Mouse (Mus musculus) intestine, postnatal 0 days (tissue): ENCODE results near the gene Elmsan1. TPM values are rescaled to one million over a fixed set of nuclear protein-coding genes. Genes with fewer than 3 reads are reported as not detected.

ENCODE experiments used
- ATAC-seq: fragments of 200-750 bp; cut with Nextera tagmentation; 2 replicates; pipeline ENCODE4 v1.8.0; 2017; ENCODE audit warnings: mild to moderate bottlenecking, moderate TSS enrichment, moderate library complexity
- H3K27ac ChIP-seq: fragments of 300-500 bp; sonication (generic); 2 replicates; pipeline ENCODE4 v1.5.1; 2014; ENCODE audit warnings: mild to moderate bottlenecking, low read depth, low read length, moderate library complexity
- H3K27me3 ChIP-seq: fragments of 300-500 bp; sonication (generic); replicated peaks from 2 replicates; pipeline ENCODE4 v1.6.1; 2014; ENCODE audit warnings: low read length, mixed read lengths; ENCODE audit not compliant: control insufficient read depth, insufficient read depth
- H3K36me3 ChIP-seq: fragments of 300-500 bp; sonication (generic); 2 replicates; pipeline ENCODE4 v1.6.1; 2014; ENCODE audit warnings: mild to moderate bottlenecking, moderate library complexity; ENCODE audit not compliant: control insufficient read depth, insufficient read depth
- H3K4me1 ChIP-seq: fragments of 300-500 bp; sonication (generic); replicated peaks from 2 replicates; pipeline ENCODE4 v1.6.1; 2014; ENCODE audit warnings: antibody characterized with exemption, low read length, mixed read lengths; ENCODE audit not compliant: control insufficient read depth, insufficient read depth
- H3K4me2 ChIP-seq: fragments of 300-500 bp; sonication (generic); replicated peaks from 2 replicates; pipeline ENCODE4 v1.6.1; 2014; ENCODE audit warnings: low read depth, mild to moderate bottlenecking, moderate library complexity
- H3K4me3 ChIP-seq: fragments of 300-500 bp; sonication (generic); 2 replicates; pipeline ENCODE4 v1.5.1; 2014; ENCODE audit warnings: low read depth, low read length
- H3K9ac ChIP-seq: fragments of 300-500 bp; sonication (generic); 2 replicates; pipeline ENCODE4 v1.6.1; 2014; ENCODE audit warnings: mild to moderate bottlenecking, low read depth, low read length
- H3K9me3 ChIP-seq: fragments of 300-500 bp; sonication (generic); 2 replicates; pipeline ENCODE4 v1.6.1; 2016; ENCODE audit warnings: mixed run types; ENCODE audit not compliant: control insufficient read depth
- CTCF ChIP-seq: sonication (generic); IDR thresholded peaks from 2 replicates; pipeline ENCODE4 v1.5.1; 2016; ENCODE audit warnings: low read depth, mild to moderate bottlenecking, control low read depth, antibody characterized with exemption, moderate library complexity
- WGBS: fragments of 180-500 bp; shearing (Covaris S2); extraction: QIAGEN DNeasy Blood & Tissue Kit; methylation state at CpG from one replicate; pipeline ENCODE4 v1.1.7; 2014; 5-methylcytosine and 5-hydroxymethylcytosine counted together
- polyA plus RNA-seq: library from polyadenylated mRNA; unstranded; fragments of >200 nt; fragmentation: Nextera tagmentation; extraction: Ambion mirVana; gene quantifications from 2 replicates; pipeline ENCODE4 v1.2.1, GENCODE M21; 2015

Gene Elmsan1
- polyA plus RNA-seq, 1 experiment from 2014 or later = 4.9 TPM

GRCm38 (mm10) chr12:84198076-84198679, 20.5 kb downstream of the Elmsan1 start:
- Histone ChIP-seq H3K4me2 (no peak overlapping the region), H3K4me1 (peaks cover 6% of the 10 kb centered on the region), H3K9ac (no peak overlapping the region), H3K27ac (no peak overlapping the region), H3K9me3 (no peaks in the 10 kb centered on the region), H3K27me3 (no peaks in the 10 kb centered on the region), H3K4me3 (no peak overlapping the region), H3K36me3 (no peaks in the 10 kb centered on the region)
- no peak for ATAC-seq
- no peak for TF ChIP-seq CTCF
- WGBS = 77% methylated on average over 8 of the region's 8 CpGs

GRCm38 (mm10) chr12:84195195-84195594, 23.5 kb downstream of the Elmsan1 start:
- Histone ChIP-seq H3K27ac (no peak overlapping the region), H3K4me2 (no peak overlapping the region), H3K27me3 (no peaks in the 10 kb centered on the region), H3K4me3 (no peak overlapping the region), H3K36me3 (no peaks in the 10 kb centered on the region), H3K9me3 (no peaks in the 10 kb centered on the region), H3K9ac (no peak overlapping the region), H3K4me1 (peaks cover 17% of the 10 kb centered on the region)
- ATAC-seq = no peak
- 63% methylated on average over 6 of the region's 6 CpGs for WGBS
- TF ChIP-seq CTCF = no peak

- Histone ChIP-seq H3K4me3 (peak overlapping the region; percentile 58), H3K9ac (peak overlapping the region; percentile 91; the same call in 1 of the 2 replicates), H3K27ac (peak overlapping the region; percentile 98), H3K4me2 (peak overlapping the region; percentile 99), H3K36me3 (no peaks in the 10 kb centered on the region), H3K27me3 (no peaks in the 10 kb centered on the region), H3K4me1 (peaks cover 20% of the 10 kb centered on the region), H3K9me3 (no peaks in the 10 kb centered on the region)
- TF ChIP-seq CTCF = no peak
- no peak for ATAC-seq
- WGBS = 2% methylated on average over 11 of the region's 13 CpGs
These were observed 24.1 kb downstream of the Elmsan1 start for GRCm38 (mm10) chr12:84194400-84195109.

GRCm38 (mm10) chr12:84193642-84194399, 24.9 kb downstream of the Elmsan1 start:
- Histone ChIP-seq H3K36me3 (no peaks in the 10 kb centered on the region), H3K4me1 (peaks cover 21% of the 10 kb centered on the region), H3K9ac (peak overlapping the region; percentile 91), H3K9me3 (no peaks in the 10 kb centered on the region), H3K27me3 (no peaks in the 10 kb centered on the region), H3K4me3 (peak overlapping the region; percentile 58), H3K4me2 (peak overlapping the region; percentile 99), H3K27ac (peak overlapping the region; percentile 98)
- under 1% methylated on average over 49 of the region's 49 CpGs for WGBS
- TF ChIP-seq CTCF = no peak
- peak; percentile 93 for ATAC-seq

- ATAC-seq = peak; percentile 10
- Histone ChIP-seq H3K9ac (peak overlapping the region; percentile 91), H3K27me3 (no peaks in the 10 kb centered on the region), H3K27ac (peak overlapping the region; percentile 98), H3K36me3 (no peaks in the 10 kb centered on the region), H3K4me1 (peaks cover 28% of the 10 kb centered on the region), H3K9me3 (no peaks in the 10 kb centered on the region), H3K4me2 (peak overlapping the region; percentile 99), H3K4me3 (peak overlapping the region; percentile 58)
- WGBS = under 1% methylated on average over 100 of the region's 102 CpGs
- no peak for TF ChIP-seq CTCF
These were observed 25.7 kb downstream of the Elmsan1 start for GRCm38 (mm10) chr12:84192741-84193641.
